Mouse (Mus musculus) mouse embryonic stem cell (cell line): ENCODE data around the gene Inha.

Source experiments
- in situ Hi-C, 2 experiments: fragments of 300-500 bp; cut with MboI; formaldehyde crosslinking; loops; 1 replicate in 1 of 2; 3 replicates in 1 of 2; pipeline ENCODE4 v1.14.3; 2019 to 2020; ENCODE audit warnings: low sequenced_read_pairs in 2 of 2, low pct_unique_long_range_greater_than_20kb in 1 of 2, mixed read lengths in 1 of 2; ENCODE audit not compliant: unreplicated experiment in 1 of 2

The Inha gene

GRCm38 (mm10) chr1:75486561-75486960 lies 20.3 kb upstream of the Inha start:
- in situ Hi-C loops: no loop called here

DNA sequence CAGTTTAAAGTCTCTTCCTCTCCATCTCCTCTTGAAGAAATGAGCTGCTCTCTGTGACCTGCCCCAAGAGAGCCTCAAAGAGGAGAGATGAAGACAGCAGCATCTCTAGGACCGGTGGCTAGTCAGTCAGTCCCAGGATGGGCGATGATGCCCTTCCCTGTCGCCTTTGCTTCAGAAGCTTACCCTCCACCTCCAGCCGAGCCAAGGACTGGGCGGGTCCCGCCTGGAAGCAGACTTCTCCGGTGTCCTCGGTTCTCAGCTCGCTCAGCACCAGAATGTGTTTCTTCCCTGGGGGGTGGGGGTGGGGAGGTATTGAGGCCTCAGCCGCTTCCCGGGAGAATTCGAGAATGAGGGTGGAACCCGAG lies 19.9 kb upstream of the Inha start:
- in situ Hi-C loops: no loop called here

- in situ Hi-C loops: no loop called here
Observed at GRCm38 (mm10) chr1:75487405-75488161, 19.3 kb upstream of the Inha start.

DNA sequence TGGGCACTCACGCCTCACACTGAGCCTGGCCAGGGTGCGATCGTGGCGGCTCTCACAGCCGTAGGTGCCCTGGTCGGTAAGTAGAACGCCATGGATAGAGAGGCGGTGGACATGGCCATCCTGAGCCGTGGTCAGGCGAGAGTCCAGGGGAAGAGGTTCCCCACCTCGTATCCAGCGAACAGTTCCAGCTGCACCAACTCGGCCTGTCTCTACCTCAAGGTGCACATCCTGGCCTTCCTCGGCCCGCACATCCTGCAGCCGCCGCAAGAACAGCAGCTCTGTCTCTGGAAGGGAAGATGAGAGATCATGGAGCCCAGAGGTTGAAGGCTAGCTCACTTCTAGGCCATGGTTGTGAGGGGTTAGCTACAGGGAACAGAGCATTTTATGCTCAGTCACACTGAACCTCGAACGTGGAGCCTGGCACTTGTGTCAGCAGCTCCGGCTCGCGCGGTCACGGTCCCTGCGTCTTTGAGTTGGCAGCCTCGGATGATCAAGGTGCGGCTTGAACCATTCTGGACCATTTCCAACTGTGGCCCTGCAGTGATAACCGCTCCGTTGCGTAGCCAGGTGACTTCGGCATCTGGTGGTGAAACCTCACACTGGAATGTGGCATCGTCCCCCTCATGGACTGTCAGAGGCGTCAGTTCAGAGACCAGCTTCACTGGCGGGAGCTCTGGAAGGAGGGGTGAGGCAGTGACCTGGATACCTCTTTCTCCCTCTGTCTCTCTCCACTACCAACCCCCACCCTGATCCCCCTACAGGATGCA lies 15.9 kb upstream of the Inha start:
- in situ Hi-C loops: no loop called here

- in situ Hi-C loops: no loop called here
Observed at GRCm38 (mm10) chr1:75492579-75493170, 14.2 kb upstream of the Inha start.

- in situ Hi-C loops: loop anchor here in 1 of 2 experiments (5.0 kb wide), 1 partner anchor 62 kb away; no protein-coding TSS in a partner anchor
Observed at GRCm38 (mm10) chr1:75494878-75495548, 11.9 kb upstream of the Inha start.

- in situ Hi-C loops: loop anchor here in 1 of 2 experiments (5.0 kb wide), 1 partner anchor 58 kb away; no protein-coding TSS in a partner anchor
Observed at GRCm38 (mm10) chr1:75498897-75499296, 8.0 kb upstream of the Inha start.

GRCm38 (mm10) chr1:75499441-75499840 lies 7.4 kb upstream of the Inha start:
- in situ Hi-C loops: loop anchor here in 1 of 2 experiments (5.0 kb wide), 1 partner anchor 58 kb away; no protein-coding TSS in a partner anchor

- in situ Hi-C loops: no loop called here
Observed at GRCm38 (mm10) chr1:75501905-75502304, 5.0 kb upstream of the Inha start.

GRCm38 (mm10) chr1:75502945-75503650 lies 3.8 kb upstream of the Inha start:
- in situ Hi-C loops: no loop called here

- in situ Hi-C loops: no loop called here
Observed at GRCm38 (mm10) chr1:75503651-75503980, 3.3 kb upstream of the Inha start.

DNA sequence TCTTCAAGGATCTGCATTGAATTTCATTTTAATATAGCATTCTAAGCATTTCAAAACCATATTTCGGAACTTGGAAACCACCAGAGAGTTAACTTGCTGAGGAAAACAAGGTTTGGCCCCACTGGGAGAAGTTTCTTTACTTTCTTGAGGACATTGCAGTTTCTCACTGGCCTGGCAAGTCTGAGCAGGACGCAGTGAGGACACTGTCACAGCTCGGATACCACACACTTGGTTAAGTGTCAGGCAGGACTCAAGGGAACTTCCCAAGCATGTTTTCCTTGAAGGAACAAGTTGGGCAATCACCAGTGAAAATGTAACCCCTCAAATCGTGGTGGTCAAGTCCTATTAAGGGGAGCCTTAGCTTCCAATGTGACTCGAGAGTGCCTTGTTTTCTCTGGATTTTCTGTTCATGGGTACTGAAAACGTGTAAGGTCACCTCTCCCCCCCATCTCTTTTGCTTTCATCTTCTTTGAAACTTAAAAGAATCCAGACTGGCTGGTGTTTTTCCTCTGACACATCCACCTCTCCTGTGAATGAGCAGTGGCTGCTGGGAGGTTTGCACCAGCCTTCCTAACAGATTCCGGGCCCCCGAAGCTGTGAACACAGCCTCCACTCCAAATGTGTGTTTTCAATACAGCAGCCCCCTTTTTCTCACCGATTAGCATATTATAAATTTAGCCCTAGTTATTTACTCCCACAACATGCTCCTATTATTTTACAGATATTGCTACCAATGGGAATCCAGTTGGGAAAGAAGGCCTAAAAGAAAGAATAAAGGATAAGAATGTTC lies 2.4 kb upstream of the Inha start:
- in situ Hi-C loops: no loop called here

DNA sequence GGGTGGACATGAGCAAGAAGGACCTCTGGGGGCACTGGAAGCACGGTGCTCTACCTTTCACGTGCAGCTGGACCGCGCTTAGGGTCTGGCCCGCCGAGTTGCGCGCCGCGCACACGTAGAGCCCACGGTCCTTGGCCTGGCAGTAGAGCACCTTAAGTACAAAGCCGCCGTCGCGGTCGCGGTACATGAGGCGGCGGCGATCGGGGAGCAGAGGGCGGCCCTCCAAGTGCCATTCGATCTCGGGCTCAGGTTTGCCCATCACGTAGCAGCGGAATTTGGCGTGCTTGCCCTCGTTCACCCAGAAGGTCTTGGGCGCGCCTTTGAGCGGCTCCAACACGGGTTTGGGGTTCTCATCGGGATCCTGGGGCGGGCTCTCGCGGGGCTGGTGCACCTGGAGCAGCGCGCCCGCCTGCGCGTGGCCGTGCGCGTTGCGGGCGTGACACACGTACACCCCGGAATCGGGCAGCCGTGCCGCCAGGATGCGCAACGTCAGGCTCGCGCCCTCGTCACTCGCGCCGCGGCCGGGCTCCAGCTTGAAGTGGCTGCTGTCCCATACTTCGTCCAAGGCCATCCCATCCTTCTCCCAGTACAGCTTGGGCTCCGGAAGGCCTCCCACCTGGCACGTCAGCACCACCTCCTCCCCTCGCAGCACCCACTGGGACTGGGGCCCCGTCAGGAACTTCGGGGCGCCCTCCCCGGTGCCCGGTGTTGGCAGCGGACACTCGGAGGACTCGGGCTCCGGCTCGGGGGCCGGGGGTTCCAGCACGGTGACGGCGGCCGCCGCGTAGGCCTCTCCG lies 1.5 kb upstream of the Inha start:
- in situ Hi-C loops: no loop called here

- in situ Hi-C loops: no loop called here
Observed at GRCm38 (mm10) chr1:75505956-75506831, 683 bp upstream of the Inha start, which contains the start of gene Obsl1. TSS of gene Obsl1 (minus strand) at chr1:75506452.

GRCm38 (mm10) chr1:75509586-75509985 lies 2.7 kb downstream of the Inha start:
- in situ Hi-C loops: no loop called here

GRCm38 (mm10) chr1:75510154-75510553 lies 3.3 kb downstream of the Inha start:
- in situ Hi-C loops: no loop called here
